Mouse (Mus musculus) liver, adult 10 weeks (tissue): ENCODE data around the gene Dhps. TPM values are rescaled to one million over a fixed set of nuclear protein-coding genes. Genes with fewer than 3 reads are reported as not detected.

Source experiments
- polyA plus RNA-seq: library from polyadenylated mRNA; stranded (reverse); fragments of 350-450 nt; fragmentation: Illumina TruSeq; extraction: RNeasy Lipid Tissue Mini Kit (QIAGEN cat#74804); gene quantifications from one replicate; pipeline ENCODE4 v1.2.3, GENCODE M21; 2014; ENCODE audit warnings: low read depth, low replicate concordance

Gene Dhps
- 7.5 TPM for polyA plus RNA-seq

DNA sequence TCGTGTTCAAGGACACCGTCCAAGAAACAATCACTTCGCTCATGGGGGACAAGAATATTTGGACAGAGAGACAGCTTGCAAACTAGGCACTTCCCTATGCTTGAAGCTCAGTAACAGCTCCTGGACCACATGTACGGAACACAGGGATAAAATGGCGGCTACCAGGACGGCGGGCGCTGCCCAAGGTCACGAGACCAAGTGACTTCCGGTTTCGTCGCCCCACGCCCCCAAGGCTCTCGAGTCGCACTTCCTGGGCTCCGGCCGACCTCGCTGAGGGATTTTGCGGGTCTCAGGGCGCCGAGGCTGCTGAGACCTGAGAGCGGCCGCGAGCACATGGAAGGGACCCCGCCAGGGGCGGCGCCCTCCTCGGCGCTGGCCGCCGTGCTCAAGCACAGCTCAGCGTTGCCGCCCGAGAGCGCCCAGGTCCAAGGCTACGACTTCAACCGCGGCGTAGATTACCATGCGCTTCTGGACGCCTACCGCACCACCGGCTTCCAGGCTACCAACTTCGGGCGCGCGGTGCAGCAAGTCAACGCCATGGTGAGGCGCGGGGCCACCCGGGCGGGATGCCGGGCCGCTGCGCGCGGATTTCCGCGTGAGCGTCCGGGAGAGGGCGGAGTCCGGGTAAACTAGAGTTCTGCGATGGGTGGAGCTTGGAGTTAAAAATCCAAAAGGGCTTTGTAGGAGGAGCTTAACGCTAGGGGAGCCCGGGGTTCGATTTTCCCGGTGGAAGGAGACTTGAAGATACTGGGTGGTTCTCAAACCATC, at the start of gene Dhps:
Dhps (plus strand) TSS at position 244 of the 768 bp plus-strand sequence.

DNA sequence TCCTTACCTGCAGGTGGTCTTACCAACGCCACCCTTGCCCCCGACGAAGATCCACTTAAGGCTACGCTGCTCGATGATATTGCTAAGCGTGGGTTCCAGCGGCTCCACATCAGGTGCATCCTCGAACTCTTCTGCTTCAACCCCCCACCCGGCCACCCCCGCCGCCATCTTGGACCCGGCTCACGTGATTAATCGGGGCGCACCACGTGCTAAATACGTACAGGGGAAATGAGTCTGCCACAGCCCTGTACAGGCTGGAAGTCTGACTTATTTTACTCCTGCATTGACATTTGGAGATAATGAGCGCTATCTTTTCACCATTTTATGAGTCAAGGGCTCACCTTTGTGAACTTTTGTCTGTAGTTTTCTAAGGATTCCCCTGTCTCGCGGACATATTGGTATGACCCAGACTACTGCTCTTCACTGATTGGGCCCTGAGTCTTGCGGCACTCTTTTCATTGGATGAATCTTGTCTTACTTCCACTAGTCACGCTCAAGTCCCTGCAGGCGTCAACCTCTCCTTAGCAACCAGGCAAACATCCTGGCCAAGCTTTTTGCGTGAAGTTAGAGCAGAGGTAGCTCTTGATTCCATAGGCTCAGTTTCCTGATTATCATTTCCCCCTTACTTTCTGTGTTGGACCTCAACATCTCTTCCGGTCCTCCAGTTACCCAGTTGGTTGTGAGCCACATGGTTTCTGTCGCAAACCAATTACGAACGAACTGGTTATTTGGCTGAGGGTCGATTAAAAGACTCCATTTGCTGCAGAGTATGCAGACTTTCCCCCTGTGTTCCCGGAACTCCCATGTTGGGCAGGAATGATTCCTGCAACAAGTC, 46.2 kb upstream of the Dhps start, which contains the start of gene Asna1:
Asna1 (minus strand) TSS at position 184 of the 835 bp plus-strand sequence.

DNA sequence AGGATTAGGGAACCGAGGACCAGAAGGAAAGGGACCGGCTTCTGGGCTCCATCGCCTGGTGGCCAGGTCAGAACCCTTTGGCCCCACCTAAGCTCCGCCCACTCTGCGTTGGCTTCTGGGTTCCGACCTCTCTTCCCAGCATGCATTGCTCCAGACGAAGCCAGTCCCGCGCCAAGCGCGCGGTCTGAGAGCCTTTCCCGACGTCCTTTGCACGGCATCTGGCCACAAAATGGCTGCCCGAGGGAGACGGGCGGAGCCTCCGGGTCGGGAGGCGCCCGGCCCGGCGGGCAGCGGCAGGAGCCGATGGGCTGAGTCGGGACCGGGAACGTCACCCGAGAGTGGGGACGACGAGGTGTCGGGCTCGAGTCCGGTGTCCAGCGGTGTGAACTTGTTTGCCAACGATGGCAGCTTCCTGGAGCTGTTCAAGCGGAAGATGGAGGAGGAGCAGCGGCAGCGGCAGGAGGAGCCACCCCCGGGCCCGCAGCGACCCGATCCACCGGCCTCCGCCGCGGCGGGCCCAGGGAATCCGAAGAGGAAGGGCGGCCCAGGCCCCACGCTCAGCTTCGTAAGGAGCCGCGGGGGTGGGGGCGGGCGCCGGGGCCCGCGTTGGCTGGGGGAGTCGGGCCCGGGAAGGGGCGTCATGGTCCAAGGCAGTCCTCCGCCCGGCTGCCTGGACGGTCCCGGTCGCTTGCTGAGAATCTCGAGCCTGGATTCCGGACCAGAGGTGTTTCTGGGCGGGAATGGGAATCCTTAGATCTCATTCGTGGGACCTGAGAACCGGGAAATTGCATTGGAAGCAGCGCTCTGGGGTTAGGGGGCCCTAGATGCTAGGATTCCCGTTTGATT, 44.7 kb upstream of the Dhps start, which contains the start of gene Trir:
Trir (plus strand) TSS at position 154 of the 846 bp plus-strand sequence.

DNA sequence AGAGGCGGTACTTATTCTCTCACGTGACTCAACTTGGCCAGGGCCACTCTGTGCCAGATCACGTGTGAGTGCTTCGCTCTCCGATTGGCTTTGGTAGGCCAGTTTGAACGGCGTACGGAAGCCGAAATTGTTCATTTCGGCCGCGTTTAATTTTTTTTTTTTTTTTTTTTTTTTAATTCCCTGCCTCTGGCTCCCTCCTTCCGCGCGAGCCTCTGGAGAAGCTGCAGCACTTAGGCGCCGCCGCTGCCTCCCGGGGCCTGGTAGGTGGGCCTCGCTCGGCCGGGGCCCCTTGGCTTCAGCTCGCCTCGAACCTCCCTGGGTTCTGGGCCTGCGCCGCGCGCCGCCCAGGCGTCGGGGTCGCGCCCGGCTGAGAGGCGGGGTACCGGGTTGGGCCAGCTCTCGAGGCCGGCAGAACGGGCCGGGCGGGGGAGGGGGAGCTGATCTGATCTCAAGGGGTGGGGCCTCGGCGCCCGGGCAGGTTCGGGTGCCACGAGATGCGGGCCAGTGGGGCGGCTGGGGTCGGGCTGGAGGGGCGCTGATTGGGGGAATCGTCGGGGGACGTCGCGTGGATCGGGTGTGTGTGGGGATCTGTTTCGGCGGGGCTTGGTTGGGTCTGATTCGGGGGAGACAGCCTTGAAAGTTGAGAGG, 34.7 kb upstream of the Dhps start, which contains the start of gene Tnpo2:
Tnpo2 (plus strand) TSS at position 198 of the 648 bp plus-strand sequence.

DNA sequence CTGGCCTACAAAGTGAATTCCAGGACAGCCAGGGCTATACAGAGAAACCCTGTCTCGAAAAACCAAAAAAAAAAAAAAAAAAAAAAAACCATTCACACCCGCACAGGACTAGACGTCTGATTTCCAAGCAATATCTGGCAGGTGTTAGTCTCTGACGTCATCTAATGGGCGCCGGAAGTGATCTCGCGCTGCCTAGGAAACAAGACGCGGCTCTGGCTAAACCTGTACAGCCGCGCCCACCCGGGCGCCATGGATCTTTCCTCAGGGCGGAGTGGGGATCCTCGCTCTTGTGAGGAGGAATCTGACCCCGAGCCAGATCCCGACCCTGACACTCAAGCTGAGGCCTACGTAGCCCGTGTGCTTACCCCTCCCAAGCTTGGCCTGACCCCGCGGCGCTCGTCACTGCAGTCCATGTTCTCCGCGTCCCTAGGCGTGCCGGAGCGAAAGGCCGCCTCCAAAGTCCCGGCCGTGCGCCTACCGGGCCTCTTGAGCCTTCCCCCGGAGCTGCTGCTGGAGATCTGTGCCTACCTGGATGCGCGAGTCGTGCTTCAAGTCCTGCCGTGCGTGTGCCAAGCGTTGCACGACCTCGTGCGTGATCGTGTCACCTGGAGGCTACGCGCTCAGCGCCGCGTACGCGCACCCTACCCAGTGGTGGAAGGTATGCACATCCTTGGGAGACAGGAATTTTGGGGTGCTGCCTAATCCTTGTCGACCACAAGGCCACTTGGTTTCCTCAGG, 11.5 kb upstream of the Dhps start, which contains the start of gene Fbxw9:
Fbxw9 (plus strand) TSS at position 177 of the 738 bp plus-strand sequence.

DNA sequence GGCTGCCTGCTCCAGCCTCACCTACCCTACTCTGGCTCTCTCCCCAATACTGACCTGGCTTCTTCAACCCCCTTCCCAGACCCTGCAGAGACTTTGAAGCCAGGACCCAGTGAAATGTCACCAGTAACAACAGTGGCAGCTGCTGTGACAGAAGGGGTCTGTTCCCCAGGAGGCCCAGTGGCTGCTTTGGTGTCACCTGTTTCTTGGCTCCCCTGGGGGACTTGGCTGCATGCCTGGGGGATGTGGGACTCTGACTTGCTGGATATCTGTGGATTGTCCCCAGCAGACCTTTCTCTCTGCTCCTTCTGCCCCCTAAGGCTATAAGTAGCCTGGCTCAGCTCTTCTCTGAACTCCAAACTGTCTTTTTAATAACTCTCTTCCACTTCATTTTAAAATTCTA, 3.6 kb upstream of the Dhps start, which contains the start of gene Gm5741:
Gm5741 (minus strand) TSS at position 1 of the 400 bp plus-strand sequence.

DNA sequence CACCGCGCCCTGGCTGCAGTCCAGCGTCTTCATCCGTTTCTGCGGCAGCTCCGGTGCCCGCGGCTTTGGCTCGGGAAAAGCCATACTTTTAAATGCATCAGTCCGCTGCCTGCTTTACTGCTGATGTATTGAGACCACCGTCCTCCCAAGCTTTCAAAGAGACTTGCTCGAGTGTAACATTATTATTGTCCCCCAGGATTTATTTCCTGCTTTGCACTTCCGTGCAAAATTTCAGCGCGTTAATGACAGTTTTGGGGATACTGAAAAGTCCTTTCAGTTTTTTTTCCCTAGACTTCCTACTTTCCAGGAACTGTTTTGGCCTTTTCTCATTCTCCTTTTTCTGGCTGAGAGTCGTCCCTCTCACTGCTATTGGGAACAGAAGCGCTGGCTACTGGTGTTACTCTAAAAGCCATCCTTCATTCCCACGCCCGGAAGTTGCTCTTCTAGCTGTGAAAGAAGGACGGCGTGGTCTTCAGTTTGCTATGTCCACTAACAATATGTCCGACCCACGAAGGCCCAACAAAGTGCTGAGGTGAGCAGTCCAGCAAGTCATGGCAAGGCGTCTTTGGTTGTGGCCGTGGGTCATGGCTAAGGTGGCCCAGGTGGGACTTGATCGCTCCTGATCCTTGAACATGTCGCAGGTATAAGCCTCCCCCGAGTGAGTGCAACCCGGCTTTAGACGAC, 9.1 kb downstream of the Dhps start, which contains the start of gene Wdr83os:
Wdr83os (plus strand) TSS at position 209 of the 684 bp plus-strand sequence.

DNA sequence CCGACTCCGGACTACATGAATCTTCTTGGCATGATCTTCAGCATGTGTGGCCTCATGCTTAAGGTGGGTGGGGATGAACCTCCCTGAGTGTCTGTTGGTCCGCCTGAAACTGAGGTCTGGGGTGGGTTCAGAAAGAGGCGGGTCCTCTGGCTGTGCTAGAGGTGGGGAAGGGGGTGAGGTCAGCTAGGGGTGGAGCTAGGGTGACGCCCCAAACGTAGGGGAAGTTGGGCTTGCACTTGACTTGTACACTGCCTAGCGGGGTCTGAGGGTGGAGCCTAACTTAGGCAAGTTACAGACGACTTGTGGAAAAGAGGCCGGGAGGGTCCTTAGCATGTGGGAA, 9.6 kb downstream of the Dhps start, which contains the start of gene Wdr83:
Wdr83 (minus strand) TSS at position 91 of the 340 bp plus-strand sequence.

DNA sequence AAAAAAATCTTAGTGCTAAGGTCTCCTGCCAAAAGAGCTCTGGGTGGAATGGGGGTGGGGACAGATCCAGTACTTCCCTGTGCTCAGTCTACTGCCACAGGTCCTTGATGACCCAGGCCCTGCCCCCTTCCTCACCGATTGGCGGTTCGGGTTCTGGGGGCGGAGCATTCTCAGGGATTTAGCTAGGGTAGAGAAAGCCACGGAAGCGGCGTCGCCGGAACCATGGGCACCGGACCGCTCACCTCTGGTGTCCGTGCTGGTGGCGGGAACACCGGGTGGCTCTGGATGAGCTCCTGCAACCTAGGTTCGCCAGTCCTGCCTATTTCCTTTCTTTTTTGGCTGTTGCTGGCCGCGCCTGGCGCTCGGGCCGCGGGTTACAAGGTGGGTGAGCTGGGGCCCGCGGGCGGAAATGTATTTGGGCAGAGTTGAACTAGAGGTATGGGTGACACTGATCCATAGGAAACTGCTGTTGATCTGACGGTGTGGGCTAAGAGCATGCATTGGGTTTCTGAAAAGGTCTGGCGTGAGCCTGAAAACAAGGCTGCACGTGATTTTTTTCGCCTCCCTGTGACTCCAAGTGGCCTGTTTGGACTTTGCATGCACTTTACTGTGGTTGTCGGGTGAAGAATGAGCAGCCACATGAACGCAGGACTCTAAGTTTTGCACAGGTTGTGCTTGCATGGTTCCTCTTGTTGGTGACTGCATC, 11.7 kb downstream of the Dhps start, which contains the start of gene Man2b1:
Man2b1 (plus strand) TSS at position 163 of the 706 bp plus-strand sequence.

DNA sequence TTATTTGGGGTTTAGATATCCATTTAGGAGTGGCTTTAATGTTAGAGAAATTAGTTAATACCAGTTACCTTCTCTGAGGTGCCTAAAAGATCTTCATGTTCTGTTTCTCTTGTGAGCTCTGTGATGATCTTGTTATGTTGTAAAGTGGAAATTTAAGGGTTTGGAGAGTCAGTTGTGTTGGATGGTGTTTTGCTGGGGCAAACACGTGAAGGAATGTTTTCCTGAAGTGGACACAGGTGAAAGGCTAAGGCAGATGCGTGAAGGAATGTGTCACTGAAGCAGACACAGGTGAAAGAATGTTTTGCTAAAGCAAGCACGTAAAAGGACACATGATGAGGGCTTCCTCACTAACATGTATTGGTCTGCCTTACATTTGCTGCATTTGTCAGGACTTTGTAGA, 51.4 kb downstream of the Dhps start, which contains the start of gene Zfp791:
Zfp791 (minus strand) TSS at position 101 of the 400 bp plus-strand sequence.

Other genes with a start within 250 kb of the Dhps start
- 1.3 TPM for gene Dand5, start 248.9 kb upstream of the Dhps start, polyA plus RNA-seq
- gene Gadd45gip1, start 240.2 kb upstream of the Dhps start, polyA plus RNA-seq = 0.74 TPM
- gene Rad23a, start 231.1 kb upstream of the Dhps start, polyA plus RNA-seq = 9.8 TPM
- gene Calr, start 224.8 kb upstream of the Dhps start, polyA plus RNA-seq = 778 TPM
- 2.9 TPM for gene Farsa, start 214.8 kb upstream of the Dhps start, polyA plus RNA-seq
- gene Syce2, start 199.6 kb upstream of the Dhps start, polyA plus RNA-seq = 1.8 TPM
- 511 TPM for gene Gcdh, start 177.8 kb upstream of the Dhps start, polyA plus RNA-seq
- 1.0 TPM for gene Klf1, start 169.8 kb upstream of the Dhps start, polyA plus RNA-seq
- 9.4 TPM for gene Dnase2a, start 163.2 kb upstream of the Dhps start, polyA plus RNA-seq
- not detected for gene Mast1, start 134.4 kb upstream of the Dhps start, polyA plus RNA-seq
- not detected for gene Rtbdn, start 124.8 kb upstream of the Dhps start, polyA plus RNA-seq
- not detected for gene Gm49661, start 102.3 kb upstream of the Dhps start, polyA plus RNA-seq
- gene Prdx2, start 102.2 kb upstream of the Dhps start, polyA plus RNA-seq = 42.1 TPM
- gene Rnaseh2a, start 102.0 kb upstream of the Dhps start, polyA plus RNA-seq = 2.5 TPM
- gene Junb, start 93.0 kb upstream of the Dhps start, polyA plus RNA-seq = 0.50 TPM
- 4.8 TPM for gene Hook2, start 81.2 kb upstream of the Dhps start, polyA plus RNA-seq
- gene Best2, start 57.2 kb upstream of the Dhps start, polyA plus RNA-seq = not detected
- gene Asna1, start 46.5 kb upstream of the Dhps start, polyA plus RNA-seq = 7.6 TPM
- gene Trir, start 44.9 kb upstream of the Dhps start, polyA plus RNA-seq = 16.7 TPM
- 5.4 TPM for gene Tnpo2, start 34.8 kb upstream of the Dhps start, polyA plus RNA-seq
- gene Fbxw9, start 11.7 kb upstream of the Dhps start, polyA plus RNA-seq = 2.5 TPM
- gene Gm5741, start 3.8 kb upstream of the Dhps start, polyA plus RNA-seq = not detected
- 11.6 TPM for gene Wdr83os, start 9.0 kb downstream of the Dhps start, polyA plus RNA-seq
- gene Wdr83, start 9.5 kb downstream of the Dhps start, polyA plus RNA-seq = 2.8 TPM
- gene Man2b1, start 11.5 kb downstream of the Dhps start, polyA plus RNA-seq = 12.2 TPM
- gene Zfp791, start 51.3 kb downstream of the Dhps start, polyA plus RNA-seq = 1.7 TPM
- not detected for gene Cks1brt, start 80.2 kb downstream of the Dhps start, polyA plus RNA-seq
- gene Olfr371, start 154.2 kb downstream of the Dhps start, polyA plus RNA-seq = not detected
- 11.0 TPM for gene Orc6, start 227.9 kb downstream of the Dhps start, polyA plus RNA-seq
- 163 TPM for gene Vps35, start 228.0 kb downstream of the Dhps start, polyA plus RNA-seq